Mouse (Mus musculus): ENCODE results near the gene Gm14085. TPM values are rescaled to one million over a fixed set of nuclear protein-coding genes. Genes with fewer than 3 reads are reported as not detected.

The Gm14085 gene
- polyA plus RNA-seq, 1 experiment from 2014 or later: not detected

DNA sequence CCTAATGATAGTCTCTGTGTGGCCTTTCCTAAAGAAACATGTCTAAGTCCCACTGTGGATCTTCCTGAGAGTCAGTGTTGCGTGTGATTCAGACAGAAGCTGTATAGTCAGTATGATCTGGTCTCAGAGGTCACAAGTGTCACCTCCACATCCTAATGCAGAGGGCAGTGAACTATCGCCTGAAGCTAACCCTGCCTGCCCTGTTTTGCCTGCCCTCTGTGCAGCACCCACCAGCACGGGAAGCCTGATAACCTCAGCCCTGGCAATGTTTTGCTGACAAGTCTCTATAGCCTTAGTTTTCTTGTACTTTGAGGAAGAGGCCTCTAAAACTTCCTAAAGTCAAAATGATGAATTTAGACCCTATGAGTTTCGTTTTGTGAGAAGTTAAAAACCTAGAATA is 85.7 kb downstream of the Gm14085 start:
- WGBS: 74% methylated on average over 4 of the region's 4 CpGs
- H3K27me3 ChIP-seq: no peaks in the 10 kb centered on the region

GRCm38 (mm10) chr2:122571326-122571725 is 86.6 kb downstream of the Gm14085 start:
- 78% methylated on average over 4 of the region's 4 CpGs for WGBS
- no peak for ATAC-seq (ENCODE audit: low FRiP score)
- no peak overlapping the region for H3K27ac ChIP-seq

More for the DNA sequence above, 85.7 kb downstream of the Gm14085 start:
- no peak overlapping the region for H3K4me2 ChIP-seq (replicated peaks)
- no peak overlapping the region for H3K4me3 ChIP-seq
- no peak overlapping the region for H3K27ac ChIP-seq
- H3K4me1 ChIP-seq: no peaks in the 10 kb centered on the region
- H3K9ac ChIP-seq: no peak overlapping the region
- H3K9me3 ChIP-seq (replicated peaks): no peaks in the 10 kb centered on the region
- no peaks in the 10 kb centered on the region for H3K36me3 ChIP-seq
- no peak for ATAC-seq (ENCODE audit: low FRiP score)

DNA sequence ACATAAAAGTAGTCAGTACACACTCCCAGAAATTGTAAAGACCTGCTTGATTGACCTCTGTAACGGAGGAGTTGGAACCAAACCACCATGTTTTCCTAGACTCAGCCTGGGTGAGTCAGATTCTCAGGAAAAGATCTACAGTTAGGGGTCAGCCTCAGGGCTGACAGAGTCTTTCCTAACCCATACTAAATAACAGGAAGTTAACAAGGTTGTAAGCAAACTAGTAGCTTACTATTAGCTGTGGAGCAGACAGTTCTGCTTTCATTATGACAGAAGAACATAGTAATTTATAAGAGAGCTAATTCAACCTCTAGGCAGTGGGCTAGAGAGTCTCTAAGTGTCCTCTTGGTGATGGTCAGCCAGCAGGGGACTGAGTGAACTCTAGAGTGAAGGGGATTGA is 87.7 kb downstream of the Gm14085 start:
- Histone ChIP-seq H3K9me3 (replicated peaks) (no peaks in the 10 kb centered on the region), H3K27ac (no peak overlapping the region), H3K9ac (no peak overlapping the region), H3K27me3 (no peaks in the 10 kb centered on the region), H3K4me1 (no peaks in the 10 kb centered on the region), H3K36me3 (no peaks in the 10 kb centered on the region), H3K4me2 (replicated peaks) (no peak overlapping the region), H3K4me3 (no peak overlapping the region)
- ATAC-seq (ENCODE audit: low FRiP score): no peak
- 87% methylated on average over 1 of the region's 1 CpGs for WGBS

More at GRCm38 (mm10) chr2:122571326-122571725, 86.6 kb downstream of the Gm14085 start:
- Histone ChIP-seq H3K27me3 (no peaks in the 10 kb centered on the region), H3K9me3 (replicated peaks) (no peaks in the 10 kb centered on the region), H3K4me2 (replicated peaks) (no peak overlapping the region), H3K9ac (no peak overlapping the region), H3K36me3 (no peaks in the 10 kb centered on the region), H3K4me3 (no peak overlapping the region), H3K4me1 (no peaks in the 10 kb centered on the region)

DNA sequence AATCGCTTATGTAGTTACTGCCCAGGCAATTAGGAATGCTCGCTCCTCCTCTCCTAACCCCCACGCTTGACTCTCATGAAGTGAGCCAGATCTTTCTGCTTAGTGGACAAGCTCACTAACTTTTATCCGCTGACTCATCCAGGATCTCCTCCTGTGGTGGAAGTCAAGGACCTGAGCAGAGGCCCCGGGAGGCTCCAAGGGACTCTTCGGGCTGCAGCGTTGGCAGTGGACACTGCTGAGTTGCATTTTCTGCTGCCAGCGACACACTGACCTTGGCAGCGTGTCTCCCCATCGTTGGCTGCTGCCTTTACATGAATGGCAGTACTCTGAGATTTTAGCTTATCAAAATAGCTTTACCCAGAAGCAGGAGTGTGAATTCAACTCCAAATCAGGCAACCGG is 90.7 kb downstream of the Gm14085 start:
- Histone ChIP-seq H3K27ac (no peak overlapping the region), H3K4me1 (no peaks in the 10 kb centered on the region), H3K36me3 (no peaks in the 10 kb centered on the region), H3K9me3 (replicated peaks) (no peaks in the 10 kb centered on the region), H3K27me3 (no peaks in the 10 kb centered on the region), H3K4me3 (no peak overlapping the region), H3K4me2 (replicated peaks) (no peak overlapping the region), H3K9ac (no peak overlapping the region)
- whole genome bisulfite sequencing: 75% methylated on average over 11 of the region's 11 CpGs
- ATAC-seq (ENCODE audit: low FRiP score): no peak

DNA sequence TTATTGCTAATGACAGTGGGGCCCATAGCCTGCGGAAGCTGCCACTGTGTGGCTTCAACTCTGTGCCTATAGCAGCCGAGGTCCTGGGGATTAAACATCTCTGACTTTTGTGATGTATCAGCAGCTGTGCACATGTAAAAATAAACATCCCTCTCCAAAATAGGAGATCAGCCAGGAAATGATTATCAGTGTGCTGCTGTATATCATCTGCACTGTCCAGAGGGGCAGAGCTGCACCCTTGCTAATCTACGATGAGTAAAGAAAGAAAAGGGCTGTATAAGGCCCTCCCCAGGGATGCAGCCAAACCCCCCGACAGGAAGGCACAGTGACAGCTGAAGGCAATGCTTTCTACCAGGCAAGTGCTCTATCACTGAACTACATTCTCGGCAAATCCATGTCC is 91.6 kb downstream of the Gm14085 start:
- Histone ChIP-seq H3K36me3 (no peaks in the 10 kb centered on the region), H3K27ac (no peak overlapping the region), H3K27me3 (no peaks in the 10 kb centered on the region), H3K4me1 (no peaks in the 10 kb centered on the region), H3K4me2 (replicated peaks) (no peak overlapping the region), H3K9ac (no peak overlapping the region), H3K4me3 (no peak overlapping the region), H3K9me3 (replicated peaks) (no peaks in the 10 kb centered on the region)
- 61% methylated on average over 5 of the region's 5 CpGs for WGBS
- ATAC-seq (ENCODE audit: low FRiP score): no peak

DNA sequence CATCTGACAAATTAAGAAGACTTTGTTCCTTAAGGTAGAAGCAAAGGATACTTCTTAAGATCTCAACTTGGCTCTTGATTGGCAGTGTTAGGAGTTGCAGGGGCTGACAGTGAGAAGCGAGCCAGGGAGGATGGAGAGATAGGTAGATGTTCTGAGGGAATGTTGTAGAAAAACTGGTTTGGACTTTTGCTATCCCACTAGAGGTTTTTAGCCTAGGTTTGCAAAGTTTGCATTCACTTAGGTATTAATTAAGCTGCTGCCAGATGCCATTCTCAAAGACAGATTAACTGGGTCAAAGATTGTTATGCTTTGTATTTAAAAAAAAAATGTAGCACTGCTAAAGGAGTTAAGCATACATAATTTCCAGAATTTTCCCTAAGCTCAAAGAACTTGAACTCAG is 92.6 kb downstream of the Gm14085 start:
- 86% methylated on average over 1 of the region's 1 CpGs for WGBS
- H3K9me3 ChIP-seq (replicated peaks): no peaks in the 10 kb centered on the region
- H3K4me3 ChIP-seq: no peak overlapping the region
- H3K4me2 ChIP-seq (replicated peaks): no peak overlapping the region
- no peaks in the 10 kb centered on the region for H3K4me1 ChIP-seq
- H3K27ac ChIP-seq: no peak overlapping the region
- H3K36me3 ChIP-seq: no peaks in the 10 kb centered on the region
- H3K9ac ChIP-seq: no peak overlapping the region
- no peaks in the 10 kb centered on the region for H3K27me3 ChIP-seq
- no peak for ATAC-seq (ENCODE audit: low FRiP score)

Other genes with a start within 250 kb of the Gm14085 start
- not detected in 2 replicates for gene Duox2, start 186.5 kb upstream of the Gm14085 start, polyA plus RNA-seq (2016; fragmentation: Nextera tagmentation; extraction: Ambion mirVana)
- not detected in 2 replicates for gene Duoxa2, start 186.0 kb upstream of the Gm14085 start, polyA plus RNA-seq (2016; fragmentation: Nextera tagmentation; extraction: Ambion mirVana)
- gene Duoxa1, start 171.2 kb upstream of the Gm14085 start, polyA plus RNA-seq (2016; fragmentation: Nextera tagmentation; extraction: Ambion mirVana): 0.32 TPM in 1 of 2 replicates, not detected in the other
- gene Duox1, start 169.3 kb upstream of the Gm14085 start, polyA plus RNA-seq (2016; fragmentation: Nextera tagmentation; extraction: Ambion mirVana): 0.08 and 0.10 TPM in 2 replicates
- gene Shf, start 115.8 kb upstream of the Gm14085 start, polyA plus RNA-seq (2016; fragmentation: Nextera tagmentation; extraction: Ambion mirVana): 9.1 and 10.7 TPM in 2 replicates
- gene Slc28a2, start 58.5 kb upstream of the Gm14085 start, polyA plus RNA-seq (2016; fragmentation: Nextera tagmentation; extraction: Ambion mirVana): 0.10 and 0.15 TPM in 2 replicates
- 18.1 and 21.4 TPM in 2 replicates for gene Gatm, start 126.4 kb downstream of the Gm14085 start, polyA plus RNA-seq (2016; fragmentation: Nextera tagmentation; extraction: Ambion mirVana)
- 0.34 and 0.84 TPM in 2 replicates for gene AA467197, start 152.0 kb downstream of the Gm14085 start, polyA plus RNA-seq (2016; fragmentation: Nextera tagmentation; extraction: Ambion mirVana)
- gene Slc30a4, start 217.7 kb downstream of the Gm14085 start, polyA plus RNA-seq (2016; fragmentation: Nextera tagmentation; extraction: Ambion mirVana): 11.8 and 12.8 TPM in 2 replicates